Mouse (Mus musculus): ENCODE results near the gene Etv4. TPM values are rescaled to one million over a fixed set of nuclear protein-coding genes. Genes with fewer than 3 reads are reported as not detected.

The Etv4 gene
- polyA plus RNA-seq, 1 experiment from 2014 or later: 3.9 TPM

DNA sequence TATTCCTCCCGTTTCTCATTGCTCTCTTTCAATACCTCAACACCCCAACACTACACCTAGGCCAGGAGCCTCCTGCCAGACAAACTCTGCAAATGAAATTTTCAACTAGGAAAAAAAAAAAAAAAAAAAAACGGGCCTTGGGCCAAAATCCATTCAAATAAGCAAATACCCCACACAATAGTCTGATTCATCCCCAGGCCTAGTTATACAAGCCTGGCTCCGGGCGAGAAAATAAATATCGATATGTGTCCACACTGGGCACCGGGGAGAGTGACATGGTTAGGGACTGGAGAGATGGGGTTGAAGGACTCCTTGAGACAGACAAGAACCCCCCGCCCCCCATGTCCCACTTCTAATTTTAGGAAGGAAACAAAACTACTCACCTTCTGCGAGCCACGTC, 1.6 kb downstream of the Etv4 start:
- no peak overlapping the region for H3K27ac ChIP-seq (ENCODE audit: low read depth, low read length)
- no peaks in the 10 kb centered on the region for H3K36me3 ChIP-seq (ENCODE audit: control insufficient read depth, insufficient read depth, low read length)
- WGBS: 39% methylated on average over 9 of the region's 9 CpGs
- H3K4me3 ChIP-seq (ENCODE audit: low read depth, low read length): peak overlapping the region; percentile 54; the same call in 1 of the 2 replicates
- no peak overlapping the region for H3K9ac ChIP-seq (ENCODE audit: low read depth, low read length)
- peak overlapping the region; percentile 91 for H3K4me2 ChIP-seq
- DNase-seq (ENCODE audit: low spot score) (no peak), ATAC-seq (replicated peaks; ENCODE audit: low FRiP score) (no peak)
- peaks cover 81% of the 10 kb centered on the region for H3K27me3 ChIP-seq (replicated peaks; ENCODE audit: control insufficient read depth, insufficient read depth, low read length)
- H3K9me3 ChIP-seq (ENCODE audit: control insufficient read depth, low read length): no peaks in the 10 kb centered on the region
- peaks cover 6% of the 10 kb centered on the region for H3K4me1 ChIP-seq (replicated peaks; ENCODE audit: control insufficient read depth, insufficient read depth, low read length)

DNA sequence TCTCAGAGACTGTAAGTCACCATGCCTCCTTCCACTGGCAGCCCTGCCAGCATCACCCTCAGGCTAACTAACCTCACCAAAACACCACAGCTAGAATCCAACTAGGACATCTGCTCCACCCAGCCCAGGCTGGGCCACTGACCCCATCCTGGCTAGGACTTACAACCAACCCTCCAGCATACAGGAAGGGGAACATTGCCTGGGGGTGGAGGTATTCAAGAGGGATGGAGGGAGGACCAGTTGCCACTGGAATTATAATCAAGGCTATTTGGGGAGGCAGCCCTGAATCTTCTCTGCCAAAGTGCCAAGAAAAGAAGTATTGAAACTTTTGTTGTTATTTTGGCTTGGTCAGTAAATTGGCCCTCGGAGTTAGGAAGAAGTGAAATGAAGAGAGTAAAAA, 2.0 kb downstream of the Etv4 start:
- Histone ChIP-seq H3K4me1 (replicated peaks; ENCODE audit: control insufficient read depth, insufficient read depth, low read length) (peaks cover 6% of the 10 kb centered on the region), H3K9me3 (ENCODE audit: control insufficient read depth, low read length) (no peaks in the 10 kb centered on the region), H3K9ac (ENCODE audit: low read depth, low read length) (no peak overlapping the region), H3K27me3 (replicated peaks; ENCODE audit: control insufficient read depth, insufficient read depth, low read length) (peaks cover 78% of the 10 kb centered on the region), H3K36me3 (ENCODE audit: control insufficient read depth, insufficient read depth, low read length) (no peaks in the 10 kb centered on the region), H3K4me2 (no peak overlapping the region), H3K27ac (ENCODE audit: low read depth, low read length) (no peak overlapping the region), H3K4me3 (ENCODE audit: low read depth, low read length) (no peak overlapping the region)
- 59% methylated on average over 1 of the region's 1 CpGs for WGBS
- DNase-seq (ENCODE audit: low spot score) (no peak), ATAC-seq (replicated peaks; ENCODE audit: low FRiP score) (no peak)

DNA sequence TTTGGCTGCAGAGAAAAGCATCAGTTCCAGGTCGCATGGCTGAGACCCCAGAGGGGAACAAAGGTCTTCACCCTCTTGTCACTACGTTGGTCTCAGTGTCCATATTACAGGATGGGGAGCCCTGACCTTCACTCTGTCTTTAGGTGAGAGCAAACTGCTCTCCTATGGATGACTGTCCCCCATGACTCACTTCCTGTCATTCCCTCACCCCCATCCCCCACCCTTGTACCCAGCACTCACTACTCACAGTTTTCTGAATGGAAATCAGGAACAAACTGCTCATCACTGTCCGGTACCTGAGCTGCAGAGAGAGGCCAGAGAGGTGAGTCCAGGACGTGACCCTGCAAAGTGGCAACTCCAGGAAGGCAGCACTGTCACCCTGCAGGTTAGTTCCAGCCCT, 8.3 kb downstream of the Etv4 start:
- Histone ChIP-seq H3K27ac (ENCODE audit: low read depth, low read length) (no peak overlapping the region), H3K4me3 (ENCODE audit: low read depth, low read length) (no peak overlapping the region), H3K9me3 (ENCODE audit: control insufficient read depth, low read length) (no peaks in the 10 kb centered on the region), H3K9ac (ENCODE audit: low read depth, low read length) (no peak overlapping the region), H3K4me1 (replicated peaks; ENCODE audit: control insufficient read depth, insufficient read depth, low read length) (no peaks in the 10 kb centered on the region), H3K4me2 (no peak overlapping the region), H3K36me3 (ENCODE audit: control insufficient read depth, insufficient read depth, low read length) (no peaks in the 10 kb centered on the region), H3K27me3 (replicated peaks; ENCODE audit: control insufficient read depth, insufficient read depth, low read length) (peaks cover 40% of the 10 kb centered on the region)
- DNase-seq (ENCODE audit: low spot score) (no peak), ATAC-seq (replicated peaks; ENCODE audit: low FRiP score) (no peak)
- WGBS: 63% methylated on average over 4 of the region's 4 CpGs

- Histone ChIP-seq H3K4me2 (peak overlapping the region; percentile 55), H3K4me1 (replicated peaks; ENCODE audit: control insufficient read depth, insufficient read depth, low read length) (no peaks in the 10 kb centered on the region), H3K9ac (ENCODE audit: low read depth, low read length) (no peak overlapping the region), H3K36me3 (ENCODE audit: control insufficient read depth, insufficient read depth, low read length) (peaks cover 3% of the 10 kb centered on the region), H3K27ac (ENCODE audit: low read depth, low read length) (no peak overlapping the region), H3K4me3 (ENCODE audit: low read depth, low read length) (peak overlapping the region; percentile 31), H3K27me3 (replicated peaks; ENCODE audit: control insufficient read depth, insufficient read depth, low read length) (peaks cover 30% of the 10 kb centered on the region), H3K9me3 (ENCODE audit: control insufficient read depth, low read length) (no peaks in the 10 kb centered on the region)
- DNase-seq (ENCODE audit: low spot score) (peak; percentile 62), ATAC-seq (replicated peaks; ENCODE audit: low FRiP score) (peak; percentile 34; the same call in 1 of the 2 replicates)
- 5% methylated on average over 16 of the region's 16 CpGs for WGBS
Observed at GRCm38 (mm10) chr11:101772449-101772848, 12.7 kb downstream of the Etv4 start.

DNA sequence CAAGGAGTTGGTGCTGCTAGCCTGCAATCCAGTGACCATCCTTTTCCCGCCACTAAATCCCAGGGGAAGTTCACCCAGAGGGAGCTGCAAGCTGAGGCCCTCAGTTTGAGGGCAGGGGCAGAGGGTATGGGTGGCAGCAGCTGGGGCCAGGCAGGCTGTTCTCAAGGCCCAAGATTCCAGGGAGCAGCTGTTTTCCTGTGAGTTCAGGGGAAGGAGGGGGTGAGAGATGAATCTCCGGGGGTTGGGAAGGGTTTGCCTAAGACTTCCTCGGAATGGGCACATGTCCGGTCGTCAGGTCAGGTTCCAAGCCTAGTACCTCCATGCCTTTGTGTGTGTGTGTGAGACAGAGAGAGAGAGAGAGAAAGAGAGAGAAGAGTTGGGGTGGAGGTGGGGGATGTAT, 13.1 kb downstream of the Etv4 start:
- peaks cover 29% of the 10 kb centered on the region for H3K27me3 ChIP-seq (replicated peaks; ENCODE audit: control insufficient read depth, insufficient read depth, low read length)
- peaks cover 7% of the 10 kb centered on the region for H3K36me3 ChIP-seq (ENCODE audit: control insufficient read depth, insufficient read depth, low read length)
- no peak overlapping the region for H3K9ac ChIP-seq (ENCODE audit: low read depth, low read length)
- ATAC-seq (replicated peaks; ENCODE audit: low FRiP score) (no peak), DNase-seq (ENCODE audit: low spot score) (no peak)
- H3K9me3 ChIP-seq (ENCODE audit: control insufficient read depth, low read length): no peaks in the 10 kb centered on the region
- no peak overlapping the region for H3K27ac ChIP-seq (ENCODE audit: low read depth, low read length)
- peak overlapping the region; percentile 55 for H3K4me2 ChIP-seq
- 16% methylated on average over 5 of the region's 5 CpGs for WGBS
- H3K4me3 ChIP-seq (ENCODE audit: low read depth, low read length): peak overlapping the region; percentile 31; the same call in 1 of the 2 replicates
- H3K4me1 ChIP-seq (replicated peaks; ENCODE audit: control insufficient read depth, insufficient read depth, low read length): no peaks in the 10 kb centered on the region

DNA sequence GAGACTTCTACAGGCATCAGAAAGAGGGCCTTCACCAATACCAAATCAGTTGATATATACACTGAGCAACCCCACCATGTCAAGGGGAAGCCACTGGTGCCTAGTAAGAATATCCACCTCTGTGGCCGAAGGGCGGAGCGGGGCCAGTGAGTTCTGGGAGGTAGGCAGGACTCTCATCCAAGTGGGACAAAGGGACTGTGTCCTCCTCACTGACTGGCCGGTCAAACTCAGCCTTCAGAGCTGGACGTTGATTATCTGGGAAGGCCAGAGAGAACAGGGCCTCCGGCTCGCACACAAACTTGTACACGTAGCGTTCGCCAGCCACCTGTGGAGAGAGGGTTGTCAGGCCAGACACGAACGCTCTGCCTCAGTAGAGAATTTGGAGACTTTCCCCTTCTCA, 14.9 kb downstream of the Etv4 start:
- H3K4me2 ChIP-seq: no peak overlapping the region
- peaks cover 27% of the 10 kb centered on the region for H3K27me3 ChIP-seq (replicated peaks; ENCODE audit: control insufficient read depth, insufficient read depth, low read length)
- ATAC-seq (replicated peaks; ENCODE audit: low FRiP score) (no peak), DNase-seq (ENCODE audit: low spot score) (no peak)
- no peak overlapping the region for H3K27ac ChIP-seq (ENCODE audit: low read depth, low read length)
- H3K9ac ChIP-seq (ENCODE audit: low read depth, low read length): no peak overlapping the region
- WGBS: 85% methylated on average over 12 of the region's 12 CpGs
- H3K4me3 ChIP-seq (ENCODE audit: low read depth, low read length): no peak overlapping the region
- peaks cover 21% of the 10 kb centered on the region for H3K36me3 ChIP-seq (ENCODE audit: control insufficient read depth, insufficient read depth, low read length)
- H3K9me3 ChIP-seq (ENCODE audit: control insufficient read depth, low read length): no peaks in the 10 kb centered on the region
- no peaks in the 10 kb centered on the region for H3K4me1 ChIP-seq (replicated peaks; ENCODE audit: control insufficient read depth, insufficient read depth, low read length)

DNA sequence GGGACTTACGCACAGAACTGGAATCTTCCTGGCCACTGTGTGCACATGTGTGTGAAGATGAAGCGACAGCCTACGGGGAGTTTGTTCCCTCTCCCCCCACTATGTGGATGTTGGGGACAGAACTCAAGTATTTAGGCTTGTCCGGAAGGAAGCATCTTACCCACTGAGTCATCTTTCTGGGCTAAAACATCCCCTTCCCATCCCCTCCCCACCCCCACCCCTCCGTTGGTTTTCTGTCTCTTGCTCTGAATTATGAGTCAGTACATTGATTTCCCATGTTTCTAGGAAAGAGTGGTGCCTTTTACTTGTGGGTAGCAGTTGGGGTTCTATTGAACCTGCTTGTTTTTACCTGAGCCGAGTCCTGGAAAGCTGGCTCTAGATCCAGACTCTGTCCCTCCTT, 16.4 kb downstream of the Etv4 start:
- Histone ChIP-seq H3K36me3 (ENCODE audit: control insufficient read depth, insufficient read depth, low read length) (peaks cover 32% of the 10 kb centered on the region), H3K9me3 (ENCODE audit: control insufficient read depth, low read length) (no peaks in the 10 kb centered on the region), H3K4me3 (ENCODE audit: low read depth, low read length) (no peak overlapping the region), H3K27me3 (replicated peaks; ENCODE audit: control insufficient read depth, insufficient read depth, low read length) (peaks cover 19% of the 10 kb centered on the region), H3K27ac (ENCODE audit: low read depth, low read length) (no peak overlapping the region), H3K4me2 (no peak overlapping the region), H3K4me1 (replicated peaks; ENCODE audit: control insufficient read depth, insufficient read depth, low read length) (no peaks in the 10 kb centered on the region), H3K9ac (ENCODE audit: low read depth, low read length) (no peak overlapping the region)
- WGBS: 86% methylated on average over 6 of the region's 6 CpGs
- ATAC-seq (replicated peaks; ENCODE audit: low FRiP score) (no peak), DNase-seq (ENCODE audit: low spot score) (no peak)

- DNase-seq (ENCODE audit: low spot score): no peak
- no peak for ATAC-seq (replicated peaks; ENCODE audit: low FRiP score)
- WGBS: 87% methylated on average over 5 of the region's 5 CpGs
Observed at GRCm38 (mm10) chr11:101767326-101767725, 17.8 kb downstream of the Etv4 start.

GRCm38 (mm10) chr11:101764546-101764945, 20.6 kb downstream of the Etv4 start:
- 93% methylated on average over 8 of the region's 8 CpGs for WGBS
- no peak overlapping the region for H3K27ac ChIP-seq (ENCODE audit: low read depth, low read length)
- no peak overlapping the region for H3K4me3 ChIP-seq (ENCODE audit: low read depth, low read length)

More at GRCm38 (mm10) chr11:101767326-101767725, 17.8 kb downstream of the Etv4 start:
- peaks cover 32% of the 10 kb centered on the region for H3K36me3 ChIP-seq (ENCODE audit: control insufficient read depth, insufficient read depth, low read length)
- H3K9ac ChIP-seq (ENCODE audit: low read depth, low read length): no peak overlapping the region
- peaks cover 12% of the 10 kb centered on the region for H3K27me3 ChIP-seq (replicated peaks; ENCODE audit: control insufficient read depth, insufficient read depth, low read length)
- no peaks in the 10 kb centered on the region for H3K4me1 ChIP-seq (replicated peaks; ENCODE audit: control insufficient read depth, insufficient read depth, low read length)
- H3K27ac ChIP-seq (ENCODE audit: low read depth, low read length): no peak overlapping the region
- H3K4me3 ChIP-seq (ENCODE audit: low read depth, low read length): no peak overlapping the region
- no peak overlapping the region for H3K4me2 ChIP-seq
- no peaks in the 10 kb centered on the region for H3K9me3 ChIP-seq (ENCODE audit: control insufficient read depth, low read length)

More at GRCm38 (mm10) chr11:101764546-101764945, 20.6 kb downstream of the Etv4 start:
- ATAC-seq (replicated peaks; ENCODE audit: low FRiP score) (no peak), DNase-seq (ENCODE audit: low spot score) (no peak)
- no peak overlapping the region for H3K4me2 ChIP-seq
- H3K27me3 ChIP-seq (replicated peaks; ENCODE audit: control insufficient read depth, insufficient read depth, low read length): no peaks in the 10 kb centered on the region
- H3K4me1 ChIP-seq (replicated peaks; ENCODE audit: control insufficient read depth, insufficient read depth, low read length): no peaks in the 10 kb centered on the region
- peaks cover 38% of the 10 kb centered on the region for H3K36me3 ChIP-seq (ENCODE audit: control insufficient read depth, insufficient read depth, low read length)
- no peaks in the 10 kb centered on the region for H3K9me3 ChIP-seq (ENCODE audit: control insufficient read depth, low read length)
- H3K9ac ChIP-seq (ENCODE audit: low read depth, low read length): no peak overlapping the region
